Mouse (Mus musculus): ENCODE data around the gene Hes3. TPM values are rescaled to one million over a fixed set of nuclear protein-coding genes. Genes with fewer than 3 reads are reported as not detected.

Hes3 gene
- total and polyA plus RNA-seq, 3 experiments: not detected

DNA sequence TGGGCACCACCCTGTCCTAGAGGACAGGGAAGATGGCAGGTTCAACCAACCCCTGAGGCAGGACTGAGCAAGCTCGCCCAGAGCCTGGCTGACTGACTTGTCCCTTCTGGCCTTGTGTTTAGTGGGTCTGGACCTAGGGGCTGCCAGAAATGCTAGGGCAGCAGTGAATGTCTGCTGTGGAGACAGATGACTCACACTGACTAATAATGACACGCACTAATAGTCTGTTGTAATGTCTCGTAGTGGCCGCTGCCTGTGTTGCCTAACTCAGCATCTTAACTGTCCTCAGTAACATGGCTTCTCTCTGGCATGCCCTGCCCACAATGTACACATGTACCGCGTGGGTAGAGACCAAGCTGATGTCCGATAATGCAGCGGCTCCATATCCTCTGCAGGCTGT, 31.0 kb downstream of the Hes3 start:
- 80% methylated on average over 8 of the region's 8 CpGs for WGBS
- Histone ChIP-seq H3K4me3 (no peak overlapping the region), H3K27me3 (ENCODE audit: control insufficient read depth, insufficient read depth, low read length) (no peaks in the 10 kb centered on the region), H3K4me1 (ENCODE audit: control insufficient read depth, insufficient read depth, low read length) (peaks cover 18% of the 10 kb centered on the region), H3K36me3 (ENCODE audit: control insufficient read depth, insufficient read depth, low read length) (no peaks in the 10 kb centered on the region), H3K27ac (no peak overlapping the region), H3K79me2 (replicated peaks; ENCODE audit: control insufficient read depth, insufficient read depth, low read length) (no peaks in the 10 kb centered on the region), H3K9ac (ENCODE audit: low read depth, low read length) (no peak overlapping the region)
- DNase-seq: no peak
- TF ChIP-seq POLR2A (IDR thresholded peaks at IDR 0.05; ENCODE audit: insufficient read depth, low read depth, low read length) (no peak), EP300 (IDR thresholded peaks at IDR 0.05; ENCODE audit: insufficient read depth, low read depth, low read length) (no peak), CTCF (IDR thresholded peaks at IDR 0.05) (no peak)
- intact Hi-C loops (cut with DNase I): no loop called here

- Histone ChIP-seq H3K79me2 (replicated peaks; ENCODE audit: control insufficient read depth, insufficient read depth, low read length) (no peaks in the 10 kb centered on the region), H3K36me3 (ENCODE audit: control insufficient read depth, insufficient read depth, low read length) (no peaks in the 10 kb centered on the region), H3K4me1 (ENCODE audit: control insufficient read depth, insufficient read depth, low read length) (peaks cover 14% of the 10 kb centered on the region), H3K27me3 (ENCODE audit: control insufficient read depth, insufficient read depth, low read length) (no peaks in the 10 kb centered on the region), H3K27ac (peak overlapping the region; percentile 51), H3K9ac (ENCODE audit: low read depth, low read length) (no peak overlapping the region), H3K4me3 (no peak overlapping the region)
- TF ChIP-seq EP300 (IDR thresholded peaks at IDR 0.05; ENCODE audit: insufficient read depth, low read depth, low read length): peak; percentile 89
- TF ChIP-seq CTCF (IDR thresholded peaks at IDR 0.05): peak; percentile 18; the same call in 1 of the 2 replicates
- no peak for TF ChIP-seq POLR2A (IDR thresholded peaks at IDR 0.05; ENCODE audit: insufficient read depth, low read depth, low read length)
- WGBS: 23% methylated on average over 6 of the region's 6 CpGs
- peak; percentile 77 to 85 for DNase-seq
- intact Hi-C loops (cut with DNase I): no loop called here
Observed at GRCm38 (mm10) chr4:152257070-152257469, 34.4 kb downstream of the Hes3 start.

GRCm38 (mm10) chr4:152253183-152253759, 38.2 kb downstream of the Hes3 start:
- Histone ChIP-seq H3K27me3 (ENCODE audit: control insufficient read depth, insufficient read depth, low read length) (no peaks in the 10 kb centered on the region), H3K36me3 (ENCODE audit: control insufficient read depth, insufficient read depth, low read length) (no peaks in the 10 kb centered on the region), H3K4me3 (no peak overlapping the region), H3K79me2 (replicated peaks; ENCODE audit: control insufficient read depth, insufficient read depth, low read length) (no peaks in the 10 kb centered on the region), H3K9ac (ENCODE audit: low read depth, low read length) (no peak overlapping the region), H3K27ac (peak overlapping the region; percentile 49; the same call in 1 of the 2 replicates), H3K4me1 (ENCODE audit: control insufficient read depth, insufficient read depth, low read length) (peaks cover 7% of the 10 kb centered on the region)
- WGBS: 63% methylated on average over 9 of the region's 9 CpGs
- TF ChIP-seq EP300 (IDR thresholded peaks at IDR 0.05; ENCODE audit: insufficient read depth, low read depth, low read length) (no peak), POLR2A (IDR thresholded peaks at IDR 0.05; ENCODE audit: insufficient read depth, low read depth, low read length) (no peak), CTCF (IDR thresholded peaks at IDR 0.05) (no peak)
- intact Hi-C loops (cut with DNase I): no loop called here
- DNase-seq: no peak

DNA sequence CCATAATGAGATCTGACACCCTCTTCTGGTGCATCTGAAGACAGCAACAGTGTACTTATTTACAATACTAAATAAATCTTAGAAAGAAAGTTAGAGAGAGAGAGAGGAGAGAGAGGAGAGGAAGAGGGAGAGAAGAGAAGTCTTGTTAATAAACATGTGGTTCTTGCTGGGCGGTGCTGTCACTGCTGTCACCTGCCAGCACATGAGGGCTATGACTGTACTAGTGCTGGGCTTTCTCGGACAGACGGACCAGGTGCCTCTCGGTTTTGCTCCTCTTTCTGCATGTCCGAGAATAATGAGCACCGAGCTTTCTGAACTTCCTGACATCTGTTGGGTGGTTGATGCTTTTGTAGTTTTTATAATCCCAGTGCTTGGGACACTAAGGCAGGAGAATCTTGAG, 40.8 kb downstream of the Hes3 start:
- H3K4me1 ChIP-seq (ENCODE audit: control insufficient read depth, insufficient read depth, low read length): peaks cover 7% of the 10 kb centered on the region; the same call in 1 of the 2 replicates
- intact Hi-C loops (cut with DNase I): no loop called here
- no peak overlapping the region for H3K4me3 ChIP-seq
- TF ChIP-seq EP300 (IDR thresholded peaks at IDR 0.05; ENCODE audit: insufficient read depth, low read depth, low read length) (no peak), POLR2A (IDR thresholded peaks at IDR 0.05; ENCODE audit: insufficient read depth, low read depth, low read length) (no peak), CTCF (IDR thresholded peaks at IDR 0.05) (no peak)
- H3K36me3 ChIP-seq (ENCODE audit: control insufficient read depth, insufficient read depth, low read length): 0 out of 2 replicates have a peak, but pooled peaks cover 2% of the 10 kb centered on the region
- no peaks in the 10 kb centered on the region for H3K27me3 ChIP-seq (ENCODE audit: control insufficient read depth, insufficient read depth, low read length)
- DNase-seq: no peak
- no peak overlapping the region for H3K9ac ChIP-seq (ENCODE audit: low read depth, low read length)
- no peaks in the 10 kb centered on the region for H3K79me2 ChIP-seq (replicated peaks; ENCODE audit: control insufficient read depth, insufficient read depth, low read length)
- WGBS: 86% methylated on average over 6 of the region's 6 CpGs
- no peak overlapping the region for H3K27ac ChIP-seq

GRCm38 (mm10) chr4:152247195-152247594, 44.3 kb downstream of the Hes3 start:
- no peak overlapping the region for H3K9ac ChIP-seq (ENCODE audit: low read depth, low read length)
- H3K36me3 ChIP-seq (ENCODE audit: control insufficient read depth, insufficient read depth, low read length): 0 out of 2 replicates have a peak, but pooled peaks cover 2% of the 10 kb centered on the region
- H3K4me3 ChIP-seq: no peak overlapping the region
- 35% methylated on average over 3 of the region's 3 CpGs for WGBS
- intact Hi-C loops (cut with DNase I): loop anchor here (2.0 kb wide), 1 partner anchor 26 kb away; no protein-coding TSS in a partner anchor
- DNase-seq: no peak
- no peaks in the 10 kb centered on the region for H3K79me2 ChIP-seq (replicated peaks; ENCODE audit: control insufficient read depth, insufficient read depth, low read length)
- TF ChIP-seq POLR2A (IDR thresholded peaks at IDR 0.05; ENCODE audit: insufficient read depth, low read depth, low read length) (no peak), EP300 (IDR thresholded peaks at IDR 0.05; ENCODE audit: insufficient read depth, low read depth, low read length) (no peak), CTCF (IDR thresholded peaks at IDR 0.05) (no peak)
- H3K4me1 ChIP-seq (ENCODE audit: control insufficient read depth, insufficient read depth, low read length): peaks cover 15% of the 10 kb centered on the region
- no peaks in the 10 kb centered on the region for H3K27me3 ChIP-seq (ENCODE audit: control insufficient read depth, insufficient read depth, low read length)
- peak overlapping the region; percentile 87 for H3K27ac ChIP-seq

DNA sequence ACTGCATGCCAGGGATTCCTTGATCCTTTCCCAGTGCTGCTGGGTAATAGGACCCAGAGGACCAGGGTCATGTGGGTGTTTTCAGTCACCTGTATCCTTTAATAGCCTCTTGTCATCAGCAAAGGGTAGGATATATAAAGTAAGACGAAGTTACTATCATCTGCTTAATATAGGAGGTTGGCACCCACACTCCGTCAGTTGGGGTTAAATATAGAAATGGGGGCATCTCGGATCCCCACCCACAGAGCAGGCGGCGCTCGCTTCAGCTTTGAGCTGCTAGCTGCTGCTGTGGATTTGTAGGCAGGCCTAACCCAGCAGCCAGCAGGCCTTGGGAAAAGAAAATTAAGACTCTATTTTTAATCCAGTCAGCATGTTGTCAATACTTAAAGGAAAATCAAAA, 45.5 kb downstream of the Hes3 start:
- H3K27ac ChIP-seq: peak overlapping the region; percentile 87
- no peaks in the 10 kb centered on the region for H3K79me2 ChIP-seq (replicated peaks; ENCODE audit: control insufficient read depth, insufficient read depth, low read length)
- DNase-seq: peak in 1 of 2 experiments; percentile 60
- TF ChIP-seq POLR2A (IDR thresholded peaks at IDR 0.05; ENCODE audit: insufficient read depth, low read depth, low read length) (no peak), CTCF (IDR thresholded peaks at IDR 0.05) (no peak), EP300 (IDR thresholded peaks at IDR 0.05; ENCODE audit: insufficient read depth, low read depth, low read length) (no peak)
- 0 out of 2 replicates have a peak, but pooled peaks cover 2% of the 10 kb centered on the region for H3K36me3 ChIP-seq (ENCODE audit: control insufficient read depth, insufficient read depth, low read length)
- no peak overlapping the region for H3K4me3 ChIP-seq
- H3K27me3 ChIP-seq (ENCODE audit: control insufficient read depth, insufficient read depth, low read length): no peaks in the 10 kb centered on the region
- WGBS: 65% methylated on average over 6 of the region's 6 CpGs
- intact Hi-C loops (cut with DNase I): loop anchor here (2.0 kb wide), 1 partner anchor 27 kb away; no protein-coding TSS in a partner anchor
- H3K4me1 ChIP-seq (ENCODE audit: control insufficient read depth, insufficient read depth, low read length): peaks cover 15% of the 10 kb centered on the region
- no peak overlapping the region for H3K9ac ChIP-seq (ENCODE audit: low read depth, low read length)
